Mouse (Mus musculus) myocyte (in vitro differentiated cells): ENCODE data around the gene Cnot6l.

Experiments used
- CEBPB ChIP-seq: IDR thresholded peaks from 2 replicates; pipeline ENCODE4 v1.6.1; 2011; ENCODE audit warnings: mild to moderate bottlenecking, moderate library complexity; ENCODE audit not compliant: poor library complexity, insufficient read depth, severe bottlenecking
- E2F4 ChIP-seq: IDR thresholded peaks from one replicate; pipeline ENCODE4 v1.6.1; 2011; ENCODE audit warnings: mild to moderate bottlenecking, control low read depth, moderate library complexity; ENCODE audit not compliant: insufficient read depth
- MAX ChIP-seq: IDR thresholded peaks from one replicate; pipeline ENCODE4 v1.6.1; 2011; ENCODE audit warnings: low read depth, mild to moderate bottlenecking, control low read depth
- POLR2A ChIP-seq: IDR thresholded peaks from one replicate; pipeline ENCODE4 v1.6.1; 2011; ENCODE audit warnings: low read depth, mild to moderate bottlenecking, control low read depth, moderate library complexity; ENCODE audit not compliant: insufficient read length
- POLR2AphosphoS2 ChIP-seq: IDR thresholded peaks from one replicate; pipeline ENCODE4 v1.6.1; 2011; ENCODE audit warnings: low read depth, control low read depth; ENCODE audit not compliant: insufficient read length
- REST ChIP-seq: IDR thresholded peaks from one replicate; pipeline ENCODE4 v1.6.1; 2011; ENCODE audit warnings: mild to moderate bottlenecking, control low read depth, moderate library complexity; ENCODE audit not compliant: insufficient read depth, insufficient read length
- USF1 ChIP-seq: IDR thresholded peaks from one replicate; pipeline ENCODE4 v1.6.1; 2011; ENCODE audit warnings: low read depth, mild to moderate bottlenecking, control low read depth, moderate library complexity

DNA sequence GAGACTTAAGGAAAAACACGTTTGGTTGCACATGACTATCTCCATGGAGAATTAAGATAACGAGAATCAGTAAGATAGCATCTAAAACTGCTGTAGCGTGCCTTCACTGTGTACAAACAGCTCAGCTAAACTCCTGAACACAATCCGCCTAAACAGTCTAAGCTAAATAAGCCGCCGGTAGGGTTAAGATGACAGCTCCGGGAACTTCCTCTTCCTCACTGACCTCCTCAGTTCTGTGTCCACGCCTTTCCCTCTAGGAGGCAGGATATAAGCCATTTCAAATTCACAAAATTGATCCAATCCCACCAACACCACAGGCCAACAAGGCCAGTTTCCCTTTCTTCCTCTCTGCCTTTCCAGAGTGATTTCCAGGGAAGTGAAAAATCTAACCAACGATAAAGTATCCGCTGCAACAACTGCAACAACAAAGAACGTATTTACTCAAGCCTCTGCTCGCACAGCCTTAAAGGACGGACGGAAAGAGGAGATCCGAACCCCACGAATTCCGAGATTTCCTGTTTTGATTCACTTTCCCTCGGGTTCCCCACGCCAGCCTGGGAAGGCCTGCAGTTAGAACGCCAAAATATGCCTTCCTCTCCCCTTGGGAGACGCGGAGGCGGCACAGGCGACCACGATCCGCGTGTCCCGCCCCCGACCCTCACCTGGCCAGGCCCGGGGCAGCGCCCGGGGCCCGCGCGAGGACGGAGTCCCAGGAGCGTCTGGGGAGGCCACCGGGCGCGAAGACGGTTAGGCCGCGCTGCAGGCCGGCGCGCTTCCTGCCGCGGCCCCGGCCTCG, 3.3 kb downstream of the Cnot6l start:
- TF ChIP-seq E2F4: no peak
- no peak for TF ChIP-seq CEBPB
- TF ChIP-seq MAX: no peak
- no peak for TF ChIP-seq POLR2A
- no peak for TF ChIP-seq USF1
- no peak for TF ChIP-seq POLR2AphosphoS2
- no peak for TF ChIP-seq REST
